Mouse (Mus musculus) hindlimb bud, embryonic 11.5 days (tissue): Measurements from ENCODE around the gene Rabl6.

Source experiments
- DNase-seq: peaks from one replicate; pipeline ENCODE4 v3.0.0-alpha.2; 2012; ENCODE audit warnings: low read depth, low spot score; ENCODE audit errors: extremely low spot score

The Rabl6 gene

GRCm38 (mm10) chr2:25596765-25597510 is 11.4 kb downstream of the Rabl6 start:
- no peak for DNase-seq

GRCm38 (mm10) chr2:25591863-25592262 is 16.5 kb downstream of the Rabl6 start:
- no peak for DNase-seq

- no peak for DNase-seq
Observed at GRCm38 (mm10) chr2:25588227-25588907, 20.0 kb downstream of the Rabl6 start.

- no peak for DNase-seq
Observed at GRCm38 (mm10) chr2:25587290-25587689, 21.0 kb downstream of the Rabl6 start.

- DNase-seq = no peak
Observed at GRCm38 (mm10) chr2:25585601-25586000, 22.7 kb downstream of the Rabl6 start.

GRCm38 (mm10) chr2:25584856-25585255 is 23.5 kb downstream of the Rabl6 start:
- no peak for DNase-seq

GRCm38 (mm10) chr2:25584152-25584551 is 24.2 kb downstream of the Rabl6 start:
- no peak for DNase-seq

GRCm38 (mm10) chr2:25583571-25583970 is 24.8 kb downstream of the Rabl6 start:
- no peak for DNase-seq

- DNase-seq = no peak
Observed at GRCm38 (mm10) chr2:25583120-25583481, 25.2 kb downstream of the Rabl6 start.

GRCm38 (mm10) chr2:25582466-25583119 is 25.7 kb downstream of the Rabl6 start:
- no peak for DNase-seq

- DNase-seq = no peak
Observed at GRCm38 (mm10) chr2:25581901-25582301, 26.4 kb downstream of the Rabl6 start.

GRCm38 (mm10) chr2:25581294-25581864 is 26.9 kb downstream of the Rabl6 start, which contains the start of gene Ajm1:
Gene Ajm1, minus strand, starts transcription at chr2:25581757.
- no peak for DNase-seq

GRCm38 (mm10) chr2:25580621-25581101 is 27.7 kb downstream of the Rabl6 start:
- no peak for DNase-seq

GRCm38 (mm10) chr2:25579737-25580460 is 28.4 kb downstream of the Rabl6 start:
- peak; percentile 28 for DNase-seq

- no peak for DNase-seq
Observed at GRCm38 (mm10) chr2:25578796-25579736, 29.3 kb downstream of the Rabl6 start.

GRCm38 (mm10) chr2:25577951-25578795 is 30.1 kb downstream of the Rabl6 start:
- DNase-seq = no peak

- DNase-seq = no peak
Observed at GRCm38 (mm10) chr2:25576965-25577891, 31.1 kb downstream of the Rabl6 start.
